Mouse (Mus musculus): ENCODE data around the gene Igf2bp1. TPM values are rescaled to one million over a fixed set of nuclear protein-coding genes. Genes with fewer than 3 reads are reported as not detected.

Gene Igf2bp1
- 63.2 and 66.9 TPM in 2 replicates for polyA plus RNA-seq (2016; fragmentation: Nextera tagmentation; extraction: Ambion mirVana)

DNA sequence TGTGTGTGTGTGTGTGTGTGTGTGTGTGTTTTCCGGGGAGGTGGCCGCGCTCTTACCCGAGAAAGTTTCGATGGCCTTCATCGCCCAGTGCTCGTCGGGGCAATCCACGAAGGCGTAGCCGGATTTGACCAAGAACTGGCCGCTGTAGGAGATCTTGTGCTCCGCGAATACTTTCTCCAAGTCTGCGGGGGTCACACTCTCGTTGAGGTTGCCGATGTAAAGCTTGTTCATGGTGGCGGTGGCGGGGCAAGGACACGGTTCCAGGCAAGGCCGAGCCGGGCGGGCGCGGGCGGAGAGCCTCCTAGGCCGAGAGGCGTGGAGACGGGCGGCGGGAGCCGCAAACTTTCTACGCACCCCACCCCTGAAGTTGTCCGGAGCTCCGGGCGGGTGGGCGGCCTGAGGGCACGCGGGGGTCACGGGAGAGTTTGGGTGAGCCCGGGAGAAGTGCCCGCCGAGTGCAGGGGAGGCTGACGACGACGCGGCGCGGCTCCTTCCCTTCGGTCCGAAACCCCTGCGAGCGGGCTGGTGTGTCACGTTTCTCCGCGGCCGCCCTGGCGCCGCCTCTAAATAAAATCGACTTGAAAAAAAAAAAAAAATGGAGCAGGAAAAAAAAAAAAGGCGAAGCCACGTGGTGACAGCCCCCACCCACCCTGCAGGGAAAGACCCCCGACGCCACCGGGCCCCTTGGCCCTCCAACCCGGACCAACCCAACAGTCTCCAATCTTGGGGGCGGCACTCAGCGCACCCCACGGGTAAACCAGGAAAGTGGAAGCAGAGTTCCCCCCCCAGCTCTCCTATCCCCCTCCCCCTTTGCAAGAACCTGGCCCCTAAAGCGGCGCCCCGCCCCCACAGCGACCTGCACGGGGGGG, at the start of gene Igf2bp1:
Igf2bp1 (minus strand) TSS at position 538 of the 869 bp plus-strand sequence.
- Histone ChIP-seq H3K4me1 (replicated peaks) (peaks cover 26% of the 10 kb centered on the region), H3K4me3 (peak within 1 kb of the TSS; percentile 96), H3K9ac (peak within 1 kb of the TSS; percentile 96), H3K4me2 (peak within 1 kb of the TSS; percentile 96), H3K27me3 (replicated peaks) (no peaks in the 10 kb centered on the region), H3K9me3 (replicated peaks) (no peaks in the 10 kb centered on the region), H3K36me3 (no peaks in the 10 kb centered on the region), H3K27ac (ENCODE audit: poor library complexity, severe bottlenecking) (peak within 1 kb of the TSS; percentile 95)
- peak; percentile 48 for ATAC-seq (ENCODE audit: insufficient number of reproducible peaks, low FRiP score)
- under 1% methylated on average over 64 of the region's 74 CpGs for WGBS

GRCm38 (mm10) chr11:96050854-96051253, 45.1 kb upstream of the Igf2bp1 start:
- WGBS, result 95% methylated on average over 3 of the region's 3 CpGs

DNA sequence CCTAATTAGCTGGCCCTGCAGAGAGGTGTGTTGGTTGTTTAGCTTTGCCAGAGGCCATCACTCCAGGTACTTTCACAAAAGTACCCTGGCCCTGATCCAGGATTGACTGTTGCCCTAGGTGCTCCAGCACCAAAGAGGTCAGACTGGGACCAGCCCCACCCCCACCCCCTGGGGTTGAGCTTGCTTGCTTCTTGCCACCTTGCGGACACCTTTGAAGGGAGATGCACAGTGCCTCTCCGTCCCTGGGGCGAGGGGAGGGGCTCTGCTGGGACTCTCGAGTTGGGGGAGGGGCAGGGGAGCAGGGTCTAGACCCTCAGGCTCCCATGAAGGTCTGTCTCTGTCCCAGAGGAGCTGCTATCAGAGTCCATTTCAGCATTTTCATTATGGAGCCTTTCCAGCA, 44.2 kb upstream of the Igf2bp1 start:
- Histone ChIP-seq H3K27ac (ENCODE audit: poor library complexity, severe bottlenecking) (no peak overlapping the region), H3K27me3 (replicated peaks) (no peaks in the 10 kb centered on the region), H3K4me1 (replicated peaks) (0 out of 2 replicates have a peak, but pooled peaks cover 2% of the 10 kb centered on the region), H3K9me3 (replicated peaks) (no peaks in the 10 kb centered on the region), H3K4me3 (no peak overlapping the region), H3K9ac (no peak overlapping the region), H3K36me3 (peaks cover 89% of the 10 kb centered on the region), H3K4me2 (no peak overlapping the region)
- 84% methylated on average over 4 of the region's 4 CpGs for WGBS
- ATAC-seq (ENCODE audit: insufficient number of reproducible peaks, low FRiP score), result peak; percentile 53; the same call in 1 of the 2 replicates

More at GRCm38 (mm10) chr11:96050854-96051253, 45.1 kb upstream of the Igf2bp1 start:
- Histone ChIP-seq H3K9ac (no peak overlapping the region), H3K4me1 (replicated peaks) (0 out of 2 replicates have a peak, but pooled peaks cover 2% of the 10 kb centered on the region), H3K36me3 (peaks cover 91% of the 10 kb centered on the region), H3K9me3 (replicated peaks) (no peaks in the 10 kb centered on the region), H3K4me3 (no peak overlapping the region), H3K27me3 (replicated peaks) (no peaks in the 10 kb centered on the region), H3K4me2 (no peak overlapping the region), H3K27ac (ENCODE audit: poor library complexity, severe bottlenecking) (no peak overlapping the region)
- no peak for ATAC-seq (ENCODE audit: insufficient number of reproducible peaks, low FRiP score)

DNA sequence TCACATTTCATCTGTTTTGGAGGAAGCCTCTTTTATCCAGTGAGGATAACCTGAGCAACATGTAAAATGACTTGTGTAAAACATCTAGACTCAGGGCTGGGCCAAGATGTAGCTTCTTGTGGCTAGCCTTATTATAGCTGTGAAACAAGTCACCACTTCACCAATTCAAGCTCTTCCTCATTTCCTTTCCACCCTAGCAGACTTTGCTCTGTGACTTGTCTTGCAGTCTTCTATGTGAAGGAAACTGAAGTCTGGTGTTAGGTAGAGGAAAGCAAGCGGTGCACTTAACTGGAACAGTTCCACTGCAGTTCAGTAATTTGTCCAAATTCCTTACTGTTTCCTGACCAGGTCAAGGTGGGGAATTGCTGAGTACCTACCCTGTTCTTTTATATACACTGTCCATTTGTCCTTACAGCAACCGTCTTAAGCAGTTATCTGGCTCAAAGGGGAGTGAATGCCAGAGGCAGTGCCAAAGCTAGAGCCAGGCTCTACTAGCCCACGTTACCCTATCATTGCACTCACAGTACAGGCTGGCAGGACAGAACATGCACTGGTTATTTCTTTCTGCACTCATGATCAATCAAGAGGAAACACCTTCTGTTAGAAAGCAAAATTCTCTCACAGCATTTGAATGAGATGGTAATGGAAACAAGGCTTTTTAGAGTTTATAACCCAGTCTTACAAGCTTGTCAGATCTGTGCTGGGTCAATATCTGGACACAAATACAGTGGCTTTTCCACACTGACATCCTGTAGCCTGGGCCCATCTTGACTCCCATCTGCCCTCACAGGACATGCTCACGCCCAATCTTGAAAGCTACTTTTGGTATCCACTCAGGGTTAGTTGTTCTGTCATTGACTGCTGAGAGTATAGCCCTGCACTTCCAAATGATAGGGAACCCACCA, 42.0 kb upstream of the Igf2bp1 start:
- Histone ChIP-seq H3K4me1 (replicated peaks) (0 out of 2 replicates have a peak, but pooled peaks cover 2% of the 10 kb centered on the region), H3K27ac (ENCODE audit: poor library complexity, severe bottlenecking) (no peak overlapping the region), H3K36me3 (peaks cover 77% of the 10 kb centered on the region), H3K27me3 (replicated peaks) (no peaks in the 10 kb centered on the region), H3K9me3 (replicated peaks) (no peaks in the 10 kb centered on the region), H3K9ac (no peak overlapping the region), H3K4me2 (no peak overlapping the region), H3K4me3 (no peak overlapping the region)
- no peak for ATAC-seq (ENCODE audit: insufficient number of reproducible peaks, low FRiP score)
- WGBS, result 76% methylated on average over 4 of the region's 4 CpGs

- no peak overlapping the region for H3K27ac ChIP-seq (ENCODE audit: poor library complexity, severe bottlenecking)
- no peak overlapping the region for H3K4me3 ChIP-seq
- 76% methylated on average over 2 of the region's 2 CpGs for WGBS
- no peaks in the 10 kb centered on the region for H3K9me3 ChIP-seq (replicated peaks)
- 0 out of 2 replicates have a peak, but pooled peaks cover 2% of the 10 kb centered on the region for H3K4me1 ChIP-seq (replicated peaks)
- no peak for ATAC-seq (ENCODE audit: insufficient number of reproducible peaks, low FRiP score)
- H3K27me3 ChIP-seq (replicated peaks), result no peaks in the 10 kb centered on the region
- no peak overlapping the region for H3K4me2 ChIP-seq
- no peak overlapping the region for H3K9ac ChIP-seq
- H3K36me3 ChIP-seq, result peaks cover 70% of the 10 kb centered on the region
Observed at GRCm38 (mm10) chr11:96046793-96047192, 41.1 kb upstream of the Igf2bp1 start.

DNA sequence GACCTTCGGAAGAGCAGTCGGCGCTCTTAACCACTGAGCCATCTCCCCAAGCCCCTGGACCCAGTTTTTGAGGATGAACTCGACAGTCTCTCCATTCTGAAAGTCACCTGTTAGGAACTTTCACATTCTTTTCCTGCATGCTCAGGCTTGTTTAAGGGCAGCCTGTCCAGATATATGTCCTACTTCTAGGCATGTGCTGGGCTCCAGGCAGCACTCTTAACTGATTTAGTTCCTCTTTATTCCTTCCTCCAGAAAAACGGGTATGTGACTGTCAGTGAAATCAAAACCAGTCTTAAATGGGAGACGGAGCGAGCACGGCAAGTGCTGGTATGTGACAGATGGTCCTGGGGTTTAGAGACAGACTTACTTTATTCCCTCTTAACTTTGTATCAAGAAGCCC, 40.3 kb upstream of the Igf2bp1 start:
- H3K9ac ChIP-seq, result no peak overlapping the region
- 83% methylated on average over 8 of the region's 8 CpGs for WGBS
- H3K27me3 ChIP-seq (replicated peaks), result no peaks in the 10 kb centered on the region
- H3K36me3 ChIP-seq, result peaks cover 66% of the 10 kb centered on the region
- H3K9me3 ChIP-seq (replicated peaks), result no peaks in the 10 kb centered on the region
- 0 out of 2 replicates have a peak, but pooled peaks cover 2% of the 10 kb centered on the region for H3K4me1 ChIP-seq (replicated peaks)
- ATAC-seq (ENCODE audit: insufficient number of reproducible peaks, low FRiP score), result no peak
- H3K4me2 ChIP-seq, result no peak overlapping the region
- no peak overlapping the region for H3K27ac ChIP-seq (ENCODE audit: poor library complexity, severe bottlenecking)
- no peak overlapping the region for H3K4me3 ChIP-seq

DNA sequence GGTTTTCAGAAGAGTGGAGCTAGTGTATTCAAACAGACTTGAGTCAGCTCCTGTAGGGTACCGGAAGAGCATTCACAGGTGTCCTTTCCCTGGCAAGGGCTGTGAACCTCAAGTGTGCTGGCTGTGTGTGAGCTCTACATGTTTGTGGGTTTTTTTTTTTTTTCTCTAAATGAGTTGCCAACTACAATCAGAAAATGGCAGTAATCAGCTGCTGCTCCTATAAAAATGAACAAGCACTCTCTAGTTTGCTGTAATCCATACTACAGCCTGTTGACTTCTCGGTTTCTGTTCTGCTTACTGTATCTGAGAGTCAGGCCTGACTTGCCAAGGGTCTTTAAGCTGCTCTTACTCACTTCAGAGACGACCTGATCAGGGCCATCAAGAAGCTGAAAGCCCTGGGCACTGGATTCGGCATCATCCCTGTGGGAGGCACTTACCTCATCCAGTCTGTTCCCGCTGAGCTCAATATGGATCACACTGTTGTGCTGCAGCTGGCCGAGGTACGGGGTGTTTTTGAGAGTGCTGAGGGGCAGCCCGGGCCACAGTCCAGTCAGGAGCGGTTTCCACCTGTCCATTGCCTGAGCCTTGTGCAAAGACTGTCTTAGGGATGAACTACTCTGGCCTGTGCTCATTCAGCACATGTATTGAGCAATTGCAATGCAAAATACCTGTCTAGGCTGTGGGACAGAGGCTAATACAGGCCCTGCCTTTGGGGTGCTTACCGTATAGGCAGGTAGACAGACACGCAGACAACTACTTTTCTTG, 39.2 kb upstream of the Igf2bp1 start:
- peaks cover 63% of the 10 kb centered on the region for H3K36me3 ChIP-seq
- WGBS, result 84% methylated on average over 11 of the region's 11 CpGs
- H3K9ac ChIP-seq, result no peak overlapping the region
- no peak overlapping the region for H3K4me2 ChIP-seq
- no peak overlapping the region for H3K4me3 ChIP-seq
- no peak overlapping the region for H3K27ac ChIP-seq (ENCODE audit: poor library complexity, severe bottlenecking)
- ATAC-seq (ENCODE audit: insufficient number of reproducible peaks, low FRiP score), result no peak
- H3K9me3 ChIP-seq (replicated peaks), result no peaks in the 10 kb centered on the region
- H3K27me3 ChIP-seq (replicated peaks), result no peaks in the 10 kb centered on the region
- 0 out of 2 replicates have a peak, but pooled peaks cover 2% of the 10 kb centered on the region for H3K4me1 ChIP-seq (replicated peaks)

GRCm38 (mm10) chr11:96038560-96038959, 32.8 kb upstream of the Igf2bp1 start:
- Histone ChIP-seq H3K9ac (no peak overlapping the region), H3K4me2 (no peak overlapping the region), H3K27me3 (replicated peaks) (no peaks in the 10 kb centered on the region), H3K9me3 (replicated peaks) (no peaks in the 10 kb centered on the region), H3K4me1 (replicated peaks) (peaks cover 15% of the 10 kb centered on the region), H3K27ac (ENCODE audit: poor library complexity, severe bottlenecking) (no peak overlapping the region), H3K4me3 (no peak overlapping the region), H3K36me3 (peaks cover 44% of the 10 kb centered on the region)
- ATAC-seq (ENCODE audit: insufficient number of reproducible peaks, low FRiP score), result no peak
- WGBS, result 37% methylated on average over 1 of the region's 1 CpGs

DNA sequence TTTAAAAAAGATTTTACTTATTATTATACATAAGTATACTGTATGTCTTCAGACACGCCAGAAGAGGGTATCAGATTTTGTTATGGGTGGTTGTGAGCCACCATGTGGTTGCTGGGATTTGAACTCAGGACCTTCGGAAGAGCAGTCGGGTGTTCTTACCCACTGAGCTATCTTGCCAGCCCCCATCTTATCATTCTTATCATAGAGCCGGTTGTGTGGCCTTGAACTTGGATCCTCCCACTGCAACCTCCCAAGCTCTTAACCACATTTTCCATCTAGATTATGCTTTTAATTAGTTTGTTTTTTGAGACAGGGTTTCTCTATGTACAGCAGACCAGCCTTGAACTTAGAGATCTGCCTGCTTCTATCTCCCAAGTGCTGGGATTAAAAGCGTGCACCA, 31.8 kb upstream of the Igf2bp1 start:
- Histone ChIP-seq H3K36me3 (peaks cover 40% of the 10 kb centered on the region), H3K9me3 (replicated peaks) (no peaks in the 10 kb centered on the region), H3K27ac (ENCODE audit: poor library complexity, severe bottlenecking) (no peak overlapping the region), H3K4me3 (no peak overlapping the region), H3K4me2 (no peak overlapping the region), H3K27me3 (replicated peaks) (no peaks in the 10 kb centered on the region), H3K4me1 (replicated peaks) (peaks cover 15% of the 10 kb centered on the region), H3K9ac (no peak overlapping the region)
- ATAC-seq (ENCODE audit: insufficient number of reproducible peaks, low FRiP score), result no peak
- WGBS, result 86% methylated on average over 5 of the region's 5 CpGs

DNA sequence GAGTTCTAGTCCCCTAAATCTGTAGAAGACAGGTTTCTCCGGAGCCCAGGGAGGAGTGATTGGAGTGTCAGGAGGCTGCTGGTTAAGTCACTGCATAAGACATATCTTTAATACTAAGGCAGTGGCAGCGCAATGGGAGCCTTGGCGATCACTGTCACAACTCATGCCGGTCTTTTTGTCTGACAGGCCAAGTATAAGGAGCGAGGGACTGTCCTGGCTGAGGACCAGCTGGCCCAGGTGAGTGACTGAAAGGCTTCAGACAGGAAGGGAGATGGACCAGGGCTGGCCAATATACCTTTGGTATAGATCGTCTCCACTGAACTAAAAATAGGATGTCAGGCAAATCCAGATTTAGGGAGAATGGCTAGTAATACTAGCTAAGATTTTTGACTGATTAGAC, 29.4 kb upstream of the Igf2bp1 start:
- peaks cover 27% of the 10 kb centered on the region for H3K36me3 ChIP-seq
- H3K9ac ChIP-seq, result peak overlapping the region; percentile 79
- peak overlapping the region; percentile 86 for H3K4me2 ChIP-seq
- H3K27me3 ChIP-seq (replicated peaks), result no peaks in the 10 kb centered on the region
- H3K4me3 ChIP-seq, result peak overlapping the region; percentile 82
- no peaks in the 10 kb centered on the region for H3K9me3 ChIP-seq (replicated peaks)
- peak overlapping the region; percentile 39; the same call in 1 of the 2 replicates for H3K27ac ChIP-seq (ENCODE audit: poor library complexity, severe bottlenecking)
- whole genome bisulfite sequencing, result 6% methylated on average over 6 of the region's 6 CpGs
- ATAC-seq (ENCODE audit: insufficient number of reproducible peaks, low FRiP score), result no peak
- peaks cover 15% of the 10 kb centered on the region for H3K4me1 ChIP-seq (replicated peaks)
